Mouse (Mus musculus) heart, embryonic 10.5 days (tissue): ENCODE measurements around the gene AY761184. TPM values are rescaled to one million over a fixed set of nuclear protein-coding genes. Genes with fewer than 3 reads are reported as not detected.
"Not testable (repeated sequence)": the region's sequence is repeated elsewhere in the genome, so short reads cannot be mapped to it uniquely, and the experiment has no call there.

Experiments used
- DNase-seq: peaks from one replicate; pipeline ENCODE4 v3.0.0-alpha.2; 2017; ENCODE audit warnings: low spot score
- H3K27ac ChIP-seq: fragments of 300-500 bp; sonication (generic); 2 replicates; pipeline ENCODE4 v1.5.1; 2016; ENCODE audit warnings: mild to moderate bottlenecking
- H3K27me3 ChIP-seq: fragments of 300-500 bp; sonication (generic); 2 replicates; pipeline ENCODE4 v1.6.1; 2016; ENCODE audit warnings: mild to moderate bottlenecking; ENCODE audit not compliant: poor library complexity, insufficient read depth, severe bottlenecking
- H3K36me3 ChIP-seq: fragments of 300-500 bp; sonication (generic); 2 replicates; pipeline ENCODE4 v1.6.1; 2016; ENCODE audit warnings: mild to moderate bottlenecking, moderate library complexity
- H3K4me1 ChIP-seq: fragments of 300-500 bp; sonication (generic); 2 replicates; pipeline ENCODE4 v1.6.1; 2016; ENCODE audit warnings: mild to moderate bottlenecking
- H3K4me3 ChIP-seq: fragments of 300-500 bp; sonication (generic); 2 replicates; pipeline ENCODE4 v1.5.1; 2016; ENCODE audit warnings: mild to moderate bottlenecking, moderate library complexity
- H3K9me3 ChIP-seq: fragments of 300-500 bp; sonication (generic); 2 replicates; pipeline ENCODE4 v1.6.1; 2016; ENCODE audit warnings: mild to moderate bottlenecking, moderate library complexity
- WGBS: fragments of 180-500 bp; shearing (Covaris S2); methylation state at CpG from one replicate; pipeline ENCODE4 v1.1.7; 2016; 5-methylcytosine and 5-hydroxymethylcytosine counted together
- polyA plus RNA-seq: library from polyadenylated mRNA; unstranded; fragments of >200 nt; fragmentation: Nextera tagmentation; extraction: Ambion mirVana; gene quantifications from 2 replicates; pipeline ENCODE4 v1.2.1, GENCODE M21; 2016

Gene AY761184
- not detected in 2 replicates for polyA plus RNA-seq

- not testable (repeated sequence) for H3K4me1 ChIP-seq, H3K27me3 ChIP-seq, DNase-seq, H3K27ac ChIP-seq, H3K9me3 ChIP-seq, H3K4me3 ChIP-seq, H3K36me3 ChIP-seq
- WGBS: 63% methylated on average over 2 of the region's 2 CpGs
Observed at GRCm38 (mm10) chr8:21703545-21703944, at the start of gene AY761184. Gene AY761184 (minus strand): TSS chr8:21703645.

DNA sequence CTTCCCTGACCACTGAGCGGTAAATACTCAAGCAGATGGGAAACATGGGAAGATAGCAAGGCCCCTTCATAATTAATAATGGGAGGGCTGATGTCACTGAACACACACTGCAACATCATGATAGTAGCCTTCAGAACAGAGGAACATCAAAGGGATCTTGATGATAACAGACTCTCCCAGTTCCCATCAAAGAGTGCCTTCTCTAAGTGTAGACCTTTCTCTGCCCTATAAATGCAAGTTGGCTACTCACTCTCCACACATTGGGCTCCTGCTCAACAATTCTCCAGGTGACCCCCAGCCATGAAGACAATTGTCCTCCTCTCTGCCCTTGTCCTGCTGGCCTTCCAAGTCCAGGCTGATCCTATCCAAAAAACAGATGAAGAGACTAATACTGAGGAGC lies 37.9 kb downstream of the AY761184 start, which contains the start of gene Defa34:
Gene Defa34 (plus strand): TSS at position 301 of the 400 bp plus-strand sequence.
- not testable (repeated sequence) for H3K27ac ChIP-seq, H3K4me1 ChIP-seq, H3K4me3 ChIP-seq, DNase-seq, H3K9me3 ChIP-seq, H3K27me3 ChIP-seq, H3K36me3 ChIP-seq
- 100% methylated on average over 1 of the region's 1 CpGs for WGBS

- DNase-seq, H3K36me3 ChIP-seq, H3K4me3 ChIP-seq, H3K4me1 ChIP-seq, H3K9me3 ChIP-seq, H3K27me3 ChIP-seq, H3K27ac ChIP-seq: not testable (repeated sequence)
- 50% methylated on average over 1 of the region's 2 CpGs for WGBS
Observed at GRCm38 (mm10) chr8:21655480-21655879, 48.0 kb downstream of the AY761184 start, which contains the start of gene Defa17. Gene Defa17 (plus strand): TSS chr8:21655780.

Other genes starting within 250 kb of the AY761184 start
- gene Gm7849, start 247.1 kb downstream of the AY761184 start, polyA plus RNA-seq: not detected in 2 replicates
- gene Defa20, start 194.4 kb downstream of the AY761184 start, polyA plus RNA-seq: not detected in 2 replicates
- not detected in 2 replicates for gene Defa32, start 174.6 kb downstream of the AY761184 start, polyA plus RNA-seq
- not detected in 2 replicates for gene Defa37, start 138.3 kb downstream of the AY761184 start, polyA plus RNA-seq
- not detected in 2 replicates for gene Defa28, start 120.6 kb downstream of the AY761184 start, polyA plus RNA-seq
- gene Gm7861, start 109.1 kb downstream of the AY761184 start, polyA plus RNA-seq: not detected in 2 replicates
- gene Defa26, start 85.5 kb downstream of the AY761184 start, polyA plus RNA-seq: not detected in 2 replicates
- gene Defa17, start 47.9 kb downstream of the AY761184 start, polyA plus RNA-seq: not detected in 2 replicates
- gene Defa34, start 37.8 kb downstream of the AY761184 start, polyA plus RNA-seq: not detected in 2 replicates
- gene Defa24, start 30.8 kb upstream of the AY761184 start, polyA plus RNA-seq: not detected in 2 replicates
- not detected in 2 replicates for gene Defb50, start 119.9 kb upstream of the AY761184 start, polyA plus RNA-seq
- gene Defb2, start 136.3 kb upstream of the AY761184 start, polyA plus RNA-seq: not detected in 2 replicates
- gene Defb10, start 155.3 kb upstream of the AY761184 start, polyA plus RNA-seq: not detected in 2 replicates
- gene Defb9, start 181.8 kb upstream of the AY761184 start, polyA plus RNA-seq: not detected in 2 replicates
- not detected in 2 replicates for gene Defb11, start 202.8 kb upstream of the AY761184 start, polyA plus RNA-seq
- gene Defb15, start 229.1 kb upstream of the AY761184 start, polyA plus RNA-seq: not detected in 2 replicates
- not detected in 2 replicates for gene Defb35, start 234.7 kb upstream of the AY761184 start, polyA plus RNA-seq
- gene Defb13, start 243.1 kb upstream of the AY761184 start, polyA plus RNA-seq: not detected in 2 replicates